Mouse (Mus musculus) left cerebral cortex, adult 2 months (tissue): ENCODE data around the gene Nfix. TPM values are rescaled to one million over a fixed set of nuclear protein-coding genes. Genes with fewer than 3 reads are reported as not detected.

ENCODE experiments used
- DNase-seq, 2 experiments: peaks; one replicate each; pipeline ENCODE4 v3.0.0; 2021 to 2022; ENCODE audit warnings: low spot score in 2 of 2, mixed read lengths in 1 of 2; ENCODE audit errors: extremely low spot score in 1 of 2
- H3K27ac ChIP-seq: fragments of 200-600 bp; 2 replicates; pipeline ENCODE4 v1.8.1; 2022
- H3K4me3 ChIP-seq: fragments of 200-600 bp; 2 replicates; pipeline ENCODE4 v1.8.1; 2022
- CTCF ChIP-seq: fragments of 200-600 bp; IDR thresholded peaks from 2 replicates; pipeline ENCODE4 v1.8.1; 2022; ENCODE audit warnings: antibody characterized with exemption, mild to moderate bottlenecking, moderate library complexity
- intact Hi-C: fragments of 180-260 bp; cut with DNase I; formaldehyde crosslinking; loops from one replicate; pipeline ENCODE4 v1.15.1; 2025
- total RNA-seq, 2 experiments: library from RNA; stranded (reverse); gene quantifications; 2 replicates each; pipeline ENCODE4 v1.2.3; 2021

The Nfix gene
- total RNA-seq, 2 experiments from 2014 or later, result 347 to 350 TPM

DNA sequence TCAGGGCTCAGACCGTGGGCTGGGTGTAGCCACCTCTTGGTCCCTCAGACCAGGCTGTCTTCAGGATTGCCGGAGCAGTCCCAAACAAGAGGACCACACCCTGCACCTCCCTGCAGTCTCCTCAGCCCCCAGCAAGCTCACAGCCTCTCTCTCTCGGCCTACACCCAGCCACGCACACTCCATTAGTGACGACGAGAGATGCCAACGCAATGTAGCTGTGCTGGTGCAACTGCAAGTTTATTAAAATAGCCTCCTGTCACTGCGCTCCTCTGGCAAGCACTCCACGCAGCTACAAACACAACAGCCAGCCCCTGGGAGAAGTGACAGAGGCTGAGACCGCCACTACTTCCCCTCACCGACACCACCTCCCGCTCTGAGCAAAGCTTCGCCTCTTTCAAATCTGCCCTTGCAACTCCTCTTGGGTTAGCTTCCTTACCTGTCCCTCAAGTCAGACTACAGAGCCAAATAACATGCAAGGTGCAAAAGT is 25.0 kb downstream of the Nfix start:
- Histone ChIP-seq H3K4me3 (peak overlapping the region; percentile 23; the same call in 1 of the 2 replicates), H3K27ac (peak overlapping the region; percentile 92)
- intact Hi-C loops, result no loop called here
- no peak for TF ChIP-seq CTCF
- DNase-seq, result peak in 1 of 2 experiments; percentile 70

DNA sequence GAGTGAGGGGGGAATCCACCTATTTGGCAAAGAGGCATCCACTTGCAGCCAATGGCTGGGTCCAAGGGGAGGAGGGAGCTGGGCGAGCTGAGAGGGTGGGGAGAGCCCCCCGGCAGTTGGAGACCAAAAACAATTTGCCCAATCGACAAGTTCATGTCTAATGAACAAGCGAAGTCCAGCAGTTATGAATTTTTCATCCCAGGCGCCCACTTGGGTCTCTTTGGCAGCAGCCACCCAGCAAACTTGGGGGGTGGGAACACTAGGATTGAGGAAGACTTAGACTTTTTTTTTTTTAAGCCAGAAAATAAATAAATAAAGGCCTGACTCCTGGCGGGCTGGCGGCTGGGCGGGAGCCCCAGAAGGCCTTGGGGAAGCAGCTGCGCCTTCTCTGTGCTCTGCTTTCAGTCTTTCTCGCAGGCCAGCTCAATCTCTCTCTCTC is 25.7 kb downstream of the Nfix start:
- DNase-seq, result peak in 1 of 2 experiments; percentile 60
- intact Hi-C loops, result loop anchor here (5.0 kb wide), 1 partner anchor 37 kb away; no protein-coding TSS in a partner anchor
- peak overlapping the region; percentile 28 for H3K4me3 ChIP-seq
- peak overlapping the region; percentile 92 for H3K27ac ChIP-seq
- TF ChIP-seq CTCF, result no peak

DNA sequence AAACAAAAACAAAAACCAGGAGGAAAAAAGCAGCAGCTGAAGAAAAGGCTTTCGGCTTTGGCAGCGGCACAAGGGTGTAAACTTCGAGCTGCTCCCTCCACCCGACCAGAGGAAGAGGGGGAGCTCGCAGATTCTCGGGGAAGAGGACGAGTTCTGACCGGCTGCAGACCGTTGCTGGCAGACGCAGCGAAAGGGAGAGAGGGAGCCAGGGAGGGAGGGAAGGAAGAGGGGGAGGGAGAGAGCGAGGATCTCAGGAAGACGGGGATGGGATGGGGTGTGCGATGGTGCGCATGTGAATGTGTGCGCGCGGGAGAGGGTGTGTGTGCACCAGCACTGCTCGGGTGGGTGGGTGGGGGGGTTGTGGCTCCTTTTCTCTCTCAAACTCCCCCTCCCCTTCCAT is 26.3 kb downstream of the Nfix start:
- peak overlapping the region; percentile 63 for H3K4me3 ChIP-seq
- peak; percentile 74 to 77 for DNase-seq
- TF ChIP-seq CTCF, result no peak
- peak overlapping the region; percentile 96 for H3K27ac ChIP-seq
- intact Hi-C loops, result loop anchor here (2.0 to 5.0 kb wide), 2 partner anchors 25 to 37 kb away; no protein-coding TSS in a partner anchor

DNA sequence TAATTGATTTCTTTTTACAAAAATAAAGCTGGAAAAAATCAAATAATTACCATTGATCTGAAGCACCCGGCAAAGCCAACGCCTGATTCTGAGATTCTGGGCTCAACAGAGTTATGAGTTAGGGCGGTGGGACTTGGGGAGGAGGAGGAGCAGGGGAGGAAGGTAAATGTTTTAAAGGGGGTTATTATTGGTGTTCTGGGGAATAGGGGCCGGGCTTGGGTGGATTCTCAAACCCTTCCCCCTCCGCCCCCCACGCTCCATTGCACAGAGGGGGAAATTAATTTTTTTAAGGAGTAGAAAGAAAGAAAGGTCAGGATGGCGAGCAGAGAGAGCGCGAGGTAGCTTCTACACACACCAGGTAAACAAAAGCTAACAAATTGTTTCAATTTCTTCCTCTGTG is 26.8 kb downstream of the Nfix start:
- Histone ChIP-seq H3K27ac (peak overlapping the region; percentile 96), H3K4me3 (peak overlapping the region; percentile 63)
- no peak for TF ChIP-seq CTCF
- no peak for DNase-seq
- intact Hi-C loops, result loop anchor here (2.0 to 5.0 kb wide), 2 partner anchors 25 to 36 kb away; no protein-coding TSS in a partner anchor

DNA sequence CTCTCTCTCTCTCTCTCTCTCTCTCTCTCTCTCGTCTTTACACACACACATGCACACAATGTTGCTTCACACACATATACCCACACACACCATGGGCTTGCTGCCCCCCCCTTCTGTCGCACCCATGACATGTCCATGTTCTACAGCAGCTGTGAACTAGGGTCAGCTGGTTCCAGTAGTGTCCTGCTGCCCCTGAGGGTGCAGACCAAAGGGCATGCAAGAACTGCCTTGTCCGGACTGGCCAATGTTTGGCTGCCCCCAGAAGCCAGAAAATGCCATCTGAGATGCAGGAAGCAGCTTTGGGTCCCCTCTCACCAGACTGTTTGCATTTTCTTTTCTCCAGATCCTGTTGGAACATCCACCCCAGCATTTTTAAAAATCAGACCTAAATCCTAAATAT is 27.5 kb downstream of the Nfix start:
- Histone ChIP-seq H3K4me3 (peak overlapping the region; percentile 63), H3K27ac (peak overlapping the region; percentile 96)
- intact Hi-C loops, result loop anchor here (2.0 to 5.0 kb wide), 2 partner anchors 26 to 35 kb away; no protein-coding TSS in a partner anchor
- DNase-seq, result no peak
- no peak for TF ChIP-seq CTCF

DNA sequence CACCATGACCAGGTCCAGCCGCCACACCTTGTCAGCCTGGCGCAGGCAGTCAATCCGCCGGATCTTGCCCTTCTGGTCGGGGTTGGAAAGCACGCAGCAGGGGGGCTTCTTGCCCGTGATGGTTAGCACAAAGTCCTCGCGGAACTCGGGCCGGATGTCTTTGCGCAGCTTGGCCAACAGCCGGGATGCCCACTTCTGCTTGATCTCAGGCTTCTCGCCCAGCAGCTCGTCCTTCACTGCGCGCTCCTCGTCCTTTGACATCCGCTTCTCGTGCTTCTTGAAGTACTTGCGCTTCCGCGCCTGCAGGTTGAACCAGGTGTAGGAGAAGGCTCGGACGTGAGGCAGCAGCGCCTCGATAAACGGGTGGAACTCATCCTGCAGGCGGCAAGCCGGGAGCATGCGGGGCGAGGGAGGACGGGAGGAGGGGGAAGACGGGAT is 28.2 kb downstream of the Nfix start:
- DNase-seq, result no peak
- intact Hi-C loops, result loop anchor here (2.0 to 5.0 kb wide), 2 partner anchors 27 to 35 kb away; no protein-coding TSS in a partner anchor
- no peak; the same call in 1 of the 2 replicates for TF ChIP-seq CTCF
- Histone ChIP-seq H3K27ac (peak overlapping the region; percentile 96), H3K4me3 (peak overlapping the region; percentile 63)

DNA sequence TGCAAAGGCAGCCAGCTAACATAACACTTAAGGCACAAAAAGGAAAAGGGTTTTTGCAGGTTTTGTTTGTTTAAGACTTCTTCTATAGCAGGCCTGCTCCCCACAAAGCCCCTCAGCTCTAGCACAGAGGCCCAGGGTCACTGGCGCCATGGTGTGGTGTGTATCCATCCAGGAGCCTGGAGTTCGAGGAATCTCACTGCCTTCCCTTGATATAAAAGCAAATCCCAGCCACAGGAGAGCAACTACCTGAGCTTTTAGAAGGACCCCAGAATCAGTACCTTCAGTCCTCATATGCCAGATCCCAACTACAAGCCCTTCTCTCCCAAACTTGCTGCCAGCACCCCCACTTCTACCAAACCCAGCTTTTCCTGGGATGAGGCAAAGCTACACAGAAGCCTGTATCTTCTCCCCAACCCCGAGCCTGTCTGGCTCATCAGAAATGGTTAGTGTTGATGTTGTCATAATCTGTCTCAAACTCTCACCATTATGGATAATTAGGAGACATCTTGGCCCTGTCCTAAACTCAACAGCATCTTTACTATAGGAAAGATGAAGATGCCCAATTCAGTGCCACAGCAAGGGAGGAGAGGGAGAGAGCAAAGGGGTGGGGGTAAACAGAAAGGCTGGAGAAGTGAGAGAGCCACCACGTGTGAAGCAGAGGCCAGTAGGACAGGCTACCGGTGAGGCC is 29.0 kb downstream of the Nfix start:
- no peak for DNase-seq
- Histone ChIP-seq H3K4me3 (peak overlapping the region; percentile 63), H3K27ac (peak overlapping the region; percentile 96)
- no peak for TF ChIP-seq CTCF
- intact Hi-C loops, result loop anchor here (5.0 kb wide), 1 partner anchor 34 kb away; no protein-coding TSS in a partner anchor

DNA sequence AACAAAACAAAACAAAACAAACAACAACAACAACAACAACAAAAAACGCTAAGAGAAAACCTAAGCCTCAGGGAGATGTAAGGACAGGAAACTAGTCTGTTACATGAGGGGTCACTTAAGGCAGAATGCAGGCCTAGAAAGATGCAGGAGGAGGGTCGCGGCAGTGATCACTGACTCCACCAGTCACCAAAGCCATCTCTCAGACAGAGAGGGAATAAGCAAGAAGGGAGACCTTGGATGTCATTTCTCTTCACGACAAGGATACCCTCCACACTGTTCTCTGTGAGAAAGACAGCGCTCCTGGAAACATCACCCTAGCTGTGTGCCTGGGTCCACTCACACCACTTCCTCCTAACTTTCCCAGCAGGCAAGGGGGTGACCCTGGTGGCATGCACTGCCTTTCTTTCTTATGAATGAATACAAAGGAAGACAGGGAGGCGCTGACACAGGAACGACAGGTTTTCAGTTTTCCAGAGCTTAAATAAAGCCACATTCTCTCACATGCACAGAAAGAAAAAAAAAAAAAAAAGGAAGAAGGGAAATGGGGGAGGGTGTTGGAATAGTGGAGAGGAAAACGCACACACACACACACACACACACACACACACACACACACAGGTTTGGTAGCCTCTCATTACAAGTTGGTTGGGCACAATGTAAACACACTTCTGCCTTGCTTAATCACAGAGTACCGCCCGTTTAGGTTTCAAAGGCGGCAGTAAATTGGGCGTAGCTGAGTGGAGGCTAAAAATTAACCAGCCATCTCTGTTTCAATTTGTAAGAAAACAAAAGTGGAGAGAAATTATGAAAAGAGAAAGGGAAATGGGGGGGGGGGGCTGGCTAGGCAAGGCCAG is 29.8 kb downstream of the Nfix start:
- intact Hi-C loops, result loop anchor here (5.0 kb wide), 1 partner anchor 33 kb away; no protein-coding TSS in a partner anchor
- peak overlapping the region; percentile 96 for H3K27ac ChIP-seq

DNA sequence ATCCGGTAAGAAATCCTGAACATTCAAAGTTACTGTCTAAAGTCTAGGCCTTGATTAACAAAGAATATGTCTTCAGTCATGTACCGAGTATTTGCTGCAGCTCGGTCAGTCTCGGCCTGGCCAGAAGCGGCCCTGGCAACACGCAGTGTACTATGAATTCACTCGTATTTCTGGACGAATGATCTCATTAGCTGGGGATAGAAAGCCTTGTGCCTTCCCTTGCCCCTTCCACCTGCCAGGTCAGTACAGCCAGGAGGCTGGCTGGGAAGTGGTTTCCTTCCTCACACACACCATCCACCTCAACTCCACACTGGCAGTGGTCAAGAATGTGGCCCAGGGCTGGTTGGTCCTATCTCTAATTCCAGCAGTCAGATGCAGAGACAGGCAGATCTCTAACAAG is 30.8 kb downstream of the Nfix start:
- DNase-seq, result no peak
- intact Hi-C loops, result no loop called here
- Histone ChIP-seq H3K27ac (peak overlapping the region; percentile 94), H3K4me3 (peak overlapping the region; percentile 63)
- no peak for TF ChIP-seq CTCF

More for the DNA sequence above, 29.8 kb downstream of the Nfix start:
- peak overlapping the region; percentile 63 for H3K4me3 ChIP-seq
- TF ChIP-seq CTCF, result no peak
- DNase-seq, result no peak

DNA sequence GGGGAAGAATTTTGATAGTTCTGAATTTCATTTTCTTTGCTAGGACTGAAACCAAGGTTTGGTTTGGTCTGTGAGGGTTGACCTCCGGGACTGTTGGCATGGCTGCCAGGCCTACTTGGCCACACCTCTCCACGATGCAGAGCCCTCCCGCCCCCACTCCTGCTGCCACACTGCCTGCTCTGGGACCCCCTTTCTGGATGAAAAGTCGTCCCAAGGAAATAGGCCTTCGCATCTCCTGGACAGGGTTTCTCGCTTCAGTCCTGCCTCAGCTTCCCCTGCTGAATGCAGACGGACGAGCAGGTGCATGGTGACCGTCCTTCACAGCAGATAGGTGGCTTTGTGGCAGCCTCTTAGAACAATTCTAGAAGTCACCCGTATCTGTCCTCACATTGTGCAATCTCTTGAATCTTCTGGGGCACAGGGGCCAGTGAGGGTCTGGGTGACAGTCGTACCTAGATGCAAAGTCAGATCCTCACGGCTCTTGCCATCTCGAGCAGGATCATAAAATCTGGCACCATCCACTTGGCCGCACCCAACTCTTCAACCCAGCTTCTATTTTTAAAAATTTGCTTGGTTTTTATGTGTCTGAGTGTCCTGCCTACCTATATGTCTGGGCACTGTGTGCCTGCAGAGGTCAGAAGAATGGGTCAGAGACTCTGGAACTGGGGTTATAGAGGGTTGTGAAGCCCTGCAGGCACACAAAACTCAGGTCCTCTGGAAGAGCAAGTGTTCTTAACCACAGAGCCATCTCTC is 31.6 kb downstream of the Nfix start:
- no peak for TF ChIP-seq CTCF

DNA sequence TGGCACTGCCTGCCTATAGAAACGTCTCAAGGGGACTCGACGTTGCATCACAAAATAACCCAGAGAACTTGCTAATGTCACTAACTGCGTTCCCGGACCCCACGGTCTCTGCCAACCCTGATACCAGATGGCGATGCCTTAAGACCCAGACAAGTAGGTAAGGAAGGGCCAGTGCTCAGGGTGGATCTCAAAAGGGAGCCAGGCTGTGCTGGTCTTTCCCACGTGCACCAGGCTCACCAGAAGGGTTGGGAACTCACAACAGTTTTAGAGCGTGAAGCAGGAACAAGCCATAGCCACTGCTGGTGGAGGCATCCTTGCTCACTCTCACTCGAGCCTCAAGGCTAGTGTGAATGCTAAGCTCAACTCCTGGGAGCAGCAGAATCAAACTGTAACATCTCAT is 32.9 kb downstream of the Nfix start:
- Histone ChIP-seq H3K4me3 (peak overlapping the region; percentile 63), H3K27ac (peak overlapping the region; percentile 94)
- intact Hi-C loops, result no loop called here
- no peak for DNase-seq
- TF ChIP-seq CTCF, result no peak

More for the DNA sequence above, 31.6 kb downstream of the Nfix start:
- peak overlapping the region; percentile 63 for H3K4me3 ChIP-seq
- H3K27ac ChIP-seq, result peak overlapping the region; percentile 94
- intact Hi-C loops, result no loop called here
- no peak for DNase-seq
